Mouse (Mus musculus) hindbrain, embryonic 14.5 days (tissue): ENCODE measurements at regions not wholly inside any gene's neighbourhood (a gene's known extent, or its start where the extent isn't known, plus 50 kb on each side); places are given as distances from the start of the nearest gene placed in this dataset.

Experiments
- ATAC-seq: fragments of 200-750 bp; cut with Nextera tagmentation; 2 replicates; pipeline ENCODE4 v1.8.0; 2017; ENCODE audit warnings: moderate number of reproducible peaks, mild to moderate bottlenecking, moderate TSS enrichment, moderate library complexity; ENCODE audit not compliant: low FRiP score
- DNase-seq: peaks from one replicate; pipeline ENCODE4 v3.0.0-alpha.2; 2015; ENCODE audit warnings: low spot score
- H3K27ac ChIP-seq: fragments of 300-500 bp; sonication (generic); 2 replicates; pipeline ENCODE4 v1.5.1; 2014; ENCODE audit warnings: mild to moderate bottlenecking, moderate library complexity
- H3K27me3 ChIP-seq: fragments of 300-500 bp; sonication (generic); 2 replicates; pipeline ENCODE4 v1.6.1; 2014; ENCODE audit warnings: mild to moderate bottlenecking, low read length, mixed read lengths; ENCODE audit not compliant: control insufficient read depth, insufficient read depth
- H3K36me3 ChIP-seq: fragments of 300-500 bp; sonication (generic); replicated peaks from 2 replicates; pipeline ENCODE4 v1.6.1; 2014; ENCODE audit not compliant: control insufficient read depth, insufficient read depth
- H3K4me1 ChIP-seq: fragments of 300-500 bp; sonication (generic); replicated peaks from 2 replicates; pipeline ENCODE4 v1.6.1; 2014; ENCODE audit warnings: antibody characterized with exemption, low read length, mixed read lengths; ENCODE audit not compliant: control insufficient read depth, insufficient read depth
- H3K4me2 ChIP-seq: fragments of 300-500 bp; sonication (generic); replicated peaks from 2 replicates; pipeline ENCODE4 v1.6.1; 2014; ENCODE audit warnings: mild to moderate bottlenecking, moderate library complexity
- H3K4me3 ChIP-seq: fragments of 300-500 bp; sonication (generic); replicated peaks from 2 replicates; pipeline ENCODE4 v1.5.1; 2014; ENCODE audit warnings: mild to moderate bottlenecking, low read length
- H3K9ac ChIP-seq: fragments of 300-500 bp; sonication (generic); 2 replicates; pipeline ENCODE4 v1.6.1; 2014
- H3K9me3 ChIP-seq: fragments of 300-500 bp; sonication (generic); 2 replicates; pipeline ENCODE4 v1.6.1; 2016; ENCODE audit warnings: low read length; ENCODE audit not compliant: control insufficient read depth
- WGBS: fragments of 180-500 bp; shearing (Covaris S2); extraction: QIAGEN DNeasy Blood & Tissue Kit; methylation state at CpG from one replicate; pipeline ENCODE4 v1.1.7; 2014; 5-methylcytosine and 5-hydroxymethylcytosine counted together

DNA sequence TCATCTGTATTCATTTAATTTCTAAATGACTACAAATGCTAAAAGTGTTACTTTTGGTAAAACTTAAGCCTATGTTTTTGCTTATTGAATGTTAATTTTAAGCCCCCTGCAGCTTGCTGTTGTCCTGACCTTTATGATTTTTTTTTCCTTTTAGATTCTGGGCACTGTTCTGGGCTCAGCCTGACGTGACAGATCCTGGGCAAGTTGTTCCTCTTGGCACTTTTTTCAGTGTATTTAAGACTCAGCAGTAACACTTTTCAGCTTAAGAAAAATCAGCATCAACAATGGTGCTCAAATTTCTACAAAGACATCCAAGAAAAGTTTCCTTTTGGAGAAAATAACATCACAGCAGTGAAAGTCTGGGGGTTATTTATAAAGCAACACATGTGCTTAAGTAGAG, 1177.9 kb downstream of the Pcdh18 start:
- ATAC-seq: no peak
- Histone ChIP-seq H3K4me3 (no peak overlapping the region), H3K9ac (no peak overlapping the region), H3K27me3 (no peaks in the 10 kb centered on the region), H3K36me3 (no peaks in the 10 kb centered on the region), H3K4me2 (no peak overlapping the region), H3K27ac (no peak overlapping the region), H3K4me1 (no peaks in the 10 kb centered on the region), H3K9me3 (no peaks in the 10 kb centered on the region)
- 62% methylated on average over 1 of the region's 1 CpGs for WGBS
- DNase-seq: no peak

DNA sequence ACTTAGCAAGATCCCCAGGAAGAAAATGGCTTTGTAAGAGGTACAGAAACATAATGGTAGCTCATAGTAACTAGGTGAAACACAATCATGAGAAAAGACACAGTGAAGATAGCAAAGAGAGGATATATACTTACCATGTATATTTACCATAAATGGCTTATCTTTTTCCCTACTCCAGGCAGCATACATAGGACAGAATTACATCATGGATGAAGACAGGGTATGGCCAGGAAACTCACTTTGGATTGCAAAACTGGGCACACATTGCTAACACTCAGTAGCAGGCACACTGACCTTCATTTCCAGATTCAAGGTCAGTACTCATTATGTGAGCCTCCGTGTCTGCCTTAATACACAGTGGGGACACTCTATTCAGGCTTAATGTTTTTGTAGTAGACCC, 1210.5 kb downstream of the Pcdh18 start:
- WGBS: 79% methylated on average over 1 of the region's 1 CpGs
- DNase-seq (no peak), ATAC-seq (no peak)
- no peaks in the 10 kb centered on the region for H3K36me3 ChIP-seq
- H3K27ac ChIP-seq: no peak overlapping the region
- H3K9me3 ChIP-seq: no peaks in the 10 kb centered on the region
- H3K9ac ChIP-seq: no peak overlapping the region
- H3K4me2 ChIP-seq: no peak overlapping the region
- no peak overlapping the region for H3K4me3 ChIP-seq
- no peaks in the 10 kb centered on the region for H3K4me1 ChIP-seq
- no peaks in the 10 kb centered on the region for H3K27me3 ChIP-seq

GRCm38 (mm10) chr3:48515009-48515408, 1242.1 kb downstream of the Pcdh18 start:
- Histone ChIP-seq H3K9me3 (no peaks in the 10 kb centered on the region), H3K4me1 (no peaks in the 10 kb centered on the region), H3K9ac (no peak overlapping the region), H3K27ac (no peak overlapping the region), H3K4me2 (no peak overlapping the region), H3K36me3 (no peaks in the 10 kb centered on the region), H3K4me3 (no peak overlapping the region), H3K27me3 (no peaks in the 10 kb centered on the region)
- ATAC-seq (peak; percentile 59), DNase-seq (peak; percentile 30)
- 39% methylated on average over 3 of the region's 3 CpGs for WGBS

DNA sequence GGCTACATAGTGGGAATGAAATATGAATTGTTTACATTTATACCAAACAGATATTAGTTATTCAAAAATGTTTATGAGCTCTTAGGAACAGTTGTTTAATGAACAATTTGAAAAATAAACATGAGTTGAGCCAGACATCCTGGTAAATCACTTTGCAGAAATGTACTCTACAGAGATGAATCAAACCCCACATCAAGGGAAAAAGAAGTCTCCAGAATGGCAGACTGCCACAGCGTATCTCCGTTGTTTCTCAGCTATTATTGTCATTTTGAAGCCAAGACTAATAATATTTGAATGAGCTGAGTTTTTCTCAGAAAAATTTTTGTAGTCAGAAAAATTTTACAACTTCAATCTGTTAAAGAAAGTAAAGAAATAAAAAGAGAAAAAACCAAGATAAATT, 1253.1 kb downstream of the Pcdh18 start:
- H3K27me3 ChIP-seq: no peaks in the 10 kb centered on the region
- no peak overlapping the region for H3K4me3 ChIP-seq
- H3K4me1 ChIP-seq: no peaks in the 10 kb centered on the region
- H3K4me2 ChIP-seq: no peak overlapping the region
- no peak overlapping the region for H3K9ac ChIP-seq
- H3K27ac ChIP-seq: no peak overlapping the region
- no peaks in the 10 kb centered on the region for H3K36me3 ChIP-seq
- ATAC-seq (no peak), DNase-seq (no peak)
- WGBS: 88% methylated on average over 2 of the region's 2 CpGs
- no peaks in the 10 kb centered on the region for H3K9me3 ChIP-seq

- no peaks in the 10 kb centered on the region for H3K4me1 ChIP-seq
- H3K4me2 ChIP-seq: no peak overlapping the region
- H3K36me3 ChIP-seq: no peaks in the 10 kb centered on the region
- ATAC-seq (no peak), DNase-seq (no peak)
- no peaks in the 10 kb centered on the region for H3K27me3 ChIP-seq
- H3K9me3 ChIP-seq: no peaks in the 10 kb centered on the region
- H3K9ac ChIP-seq: no peak overlapping the region
- no peak overlapping the region for H3K27ac ChIP-seq
- no peak overlapping the region for H3K4me3 ChIP-seq
These were observed 1292.4 kb downstream of the Pcdh18 start for GRCm38 (mm10) chr3:48464679-48465078.

- H3K4me3 ChIP-seq: no peak overlapping the region
- no peaks in the 10 kb centered on the region for H3K4me1 ChIP-seq
- no peak overlapping the region for H3K9ac ChIP-seq
- H3K36me3 ChIP-seq: no peaks in the 10 kb centered on the region
- ATAC-seq: no peak
- no peak overlapping the region for H3K27ac ChIP-seq
- no peaks in the 10 kb centered on the region for H3K27me3 ChIP-seq
- no peaks in the 10 kb centered on the region for H3K9me3 ChIP-seq
- DNase-seq: no peak
- 85% methylated on average over 2 of the region's 2 CpGs for WGBS
- H3K4me2 ChIP-seq: no peak overlapping the region
These were observed 1315.2 kb downstream of the Pcdh18 start for GRCm38 (mm10) chr3:48441938-48442337.

GRCm38 (mm10) chr3:48429406-48430033, 1327.6 kb downstream of the Pcdh18 start:
- H3K27ac ChIP-seq: no peak overlapping the region
- WGBS: 43% methylated on average over 2 of the region's 2 CpGs
- H3K4me1 ChIP-seq: no peaks in the 10 kb centered on the region
- no peak for DNase-seq
- no peaks in the 10 kb centered on the region for H3K9me3 ChIP-seq
- H3K9ac ChIP-seq: no peak overlapping the region
- no peak overlapping the region for H3K4me3 ChIP-seq
- no peak for ATAC-seq
- no peaks in the 10 kb centered on the region for H3K36me3 ChIP-seq
- H3K4me2 ChIP-seq: no peak overlapping the region
- H3K27me3 ChIP-seq: no peaks in the 10 kb centered on the region

- Histone ChIP-seq H3K4me1 (no peaks in the 10 kb centered on the region), H3K36me3 (no peaks in the 10 kb centered on the region), H3K27me3 (no peaks in the 10 kb centered on the region), H3K9ac (no peak overlapping the region), H3K4me3 (no peak overlapping the region), H3K27ac (no peak overlapping the region), H3K4me2 (no peak overlapping the region), H3K9me3 (no peaks in the 10 kb centered on the region)
- DNase-seq (no peak), ATAC-seq (no peak)
These were observed 1367.3 kb downstream of the Pcdh18 start for GRCm38 (mm10) chr3:48389862-48390261.
